Mouse (Mus musculus) embryonic fibroblast, embryonic 13.5 days (primary cell): Measurements from ENCODE around the gene Zzef1.

ENCODE experiments used
- CTCF ChIP-seq: IDR thresholded peaks from 2 replicates; pipeline ENCODE4 v1.5.1; 2011; ENCODE audit warnings: mild to moderate bottlenecking, control low read depth, low read length, moderate library complexity, borderline replicate concordance; ENCODE audit not compliant: insufficient read depth
- POLR2A ChIP-seq: IDR thresholded peaks from 2 replicates; pipeline ENCODE4 v1.6.1; 2011; ENCODE audit warnings: low read depth, mild to moderate bottlenecking, control low read depth, low read length, moderate library complexity

DNA sequence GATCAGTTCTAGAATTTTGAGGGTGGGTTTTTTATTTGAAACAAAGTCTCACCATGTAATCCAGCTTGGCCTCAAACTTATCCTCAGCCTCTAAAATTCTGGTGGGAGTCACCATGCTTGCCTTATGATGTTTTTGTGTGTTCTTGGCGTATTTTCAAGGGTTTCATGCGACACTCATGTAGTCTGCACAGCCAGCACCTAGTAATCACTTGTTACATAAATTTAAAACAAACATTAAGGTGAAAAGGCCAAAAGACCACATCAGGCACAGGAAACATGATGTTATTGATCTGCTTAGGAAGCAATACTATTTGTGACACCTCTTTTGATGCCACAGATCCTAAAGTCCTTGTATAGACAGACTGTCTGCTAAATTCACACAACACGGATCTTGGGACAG, 33.8 kb downstream of the Zzef1 start:
- TF ChIP-seq POLR2A (no peak), CTCF (no peak)
